Mouse (Mus musculus): ENCODE data around the gene Sdhaf4.
A peak's percentile ranks its signal among the peaks of the same experiment; 100 is the strongest.
"Not testable (repeated sequence)": the region's sequence is repeated elsewhere in the genome, so short reads cannot be mapped to it uniquely, and the experiment has no call there.

Gene Sdhaf4

DNA sequence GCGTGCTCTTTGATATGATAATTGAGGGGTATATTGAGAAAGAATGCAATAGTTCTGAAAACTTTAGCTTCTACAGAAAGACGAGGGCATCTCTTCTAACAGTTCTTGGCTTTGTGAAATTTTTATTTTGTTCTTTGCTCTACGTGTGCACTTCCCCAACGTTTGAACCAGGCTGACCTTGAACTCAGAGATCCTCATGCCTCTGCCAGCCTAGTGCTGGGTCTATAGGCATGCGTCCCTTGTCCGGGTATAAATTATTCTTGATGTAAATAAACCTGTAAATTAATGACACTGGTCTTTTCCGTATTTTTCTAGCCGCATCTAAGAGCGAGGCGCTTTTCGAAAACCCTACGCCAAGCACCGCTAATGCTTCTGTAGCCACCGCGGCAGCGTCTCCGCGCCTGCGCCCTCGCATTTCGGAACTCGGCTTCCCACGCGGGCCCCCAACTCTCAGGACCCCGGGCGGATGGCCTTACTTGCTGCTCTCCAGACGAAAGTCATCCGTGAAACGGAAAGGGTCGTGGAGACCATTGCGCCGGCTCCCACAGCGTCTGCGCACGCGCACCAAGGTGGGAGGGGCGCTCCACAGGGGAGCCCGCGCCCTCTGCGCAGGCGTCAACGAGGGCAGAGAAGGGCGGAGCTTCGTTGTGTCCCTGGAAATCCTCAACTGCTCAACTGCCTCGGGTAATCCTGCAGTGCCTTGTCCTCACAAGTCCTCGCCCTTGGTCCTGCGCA is at the start of gene Sdhaf4:
TSS of gene Sdhaf4 (minus strand) at position 587 of the 735 bp plus-strand sequence.
- peak; percentile 92 for DNase-seq

DNA sequence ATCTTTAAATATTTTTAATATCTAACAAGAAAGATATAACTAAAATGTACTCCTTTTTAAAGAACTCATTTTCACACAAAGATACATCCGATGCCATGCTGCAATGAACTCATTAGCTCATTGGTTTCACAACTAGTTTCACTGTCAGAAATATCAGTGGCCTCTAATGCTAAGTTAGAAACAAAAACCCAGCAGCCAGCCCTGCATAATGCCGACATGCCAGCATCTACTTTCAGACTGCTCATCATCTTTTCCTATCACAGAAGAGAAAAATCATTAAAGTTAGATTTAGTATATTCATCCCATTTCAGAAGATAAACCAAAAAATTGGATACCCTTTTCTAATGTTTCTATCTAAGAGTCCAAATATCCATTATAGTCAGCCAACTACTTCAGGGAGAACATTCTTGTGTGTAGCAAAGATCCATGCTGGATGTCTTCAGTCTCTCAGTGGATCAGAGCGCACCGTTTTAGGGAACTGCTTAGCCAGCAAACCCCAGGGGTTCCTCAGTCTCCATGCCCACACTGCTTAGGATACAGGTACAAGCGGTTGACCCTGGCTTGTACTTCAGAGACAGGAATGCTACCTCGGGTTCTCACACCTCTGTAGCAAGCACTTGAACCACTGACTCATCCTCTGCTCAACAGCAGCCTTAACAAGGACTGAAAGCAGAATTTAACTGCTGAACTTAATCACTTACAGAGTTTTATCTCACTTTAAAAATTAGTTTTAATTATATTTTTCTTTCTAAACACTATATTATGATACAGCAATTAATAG is 41.5 kb upstream of the Sdhaf4 start:
- DNase-seq = peak; percentile 10

DNA sequence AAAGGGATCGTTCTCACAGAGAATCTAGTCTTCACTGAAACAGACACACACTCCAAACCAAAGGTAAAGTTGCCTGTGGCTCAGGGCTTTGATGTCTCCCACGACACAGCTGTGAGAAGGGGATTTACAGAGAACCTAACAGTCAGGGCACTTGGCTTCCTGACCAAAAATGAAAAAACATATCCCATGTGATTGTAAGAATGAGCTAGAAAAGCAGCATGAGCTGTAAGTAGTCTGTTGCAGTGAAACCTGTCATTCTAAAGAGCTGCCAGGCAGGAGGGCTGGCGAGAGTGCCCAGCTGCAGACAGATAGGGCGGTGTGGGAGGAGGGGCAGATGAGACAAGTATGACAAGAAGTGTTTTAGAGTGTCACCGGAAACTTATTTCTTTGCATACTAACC is 40.2 kb upstream of the Sdhaf4 start:
- no peak for DNase-seq

DNA sequence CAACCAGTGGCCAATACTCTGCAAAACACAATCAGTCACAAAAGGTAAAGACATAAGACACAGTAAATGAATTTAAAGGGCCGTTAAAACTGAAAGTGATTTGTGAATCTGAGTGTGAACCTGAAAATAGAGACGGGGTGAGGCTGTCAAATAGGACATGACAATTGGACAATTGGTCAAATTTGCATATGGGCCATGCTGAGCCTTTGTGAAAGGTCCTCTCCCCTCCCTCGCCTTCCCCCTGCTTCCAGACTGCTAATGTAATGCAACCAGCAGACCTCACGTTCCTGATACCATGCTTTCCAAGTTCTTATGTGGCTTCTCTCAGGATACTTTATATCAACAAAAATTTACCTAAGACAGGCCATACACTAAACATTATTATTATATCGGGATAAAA is 37.6 kb upstream of the Sdhaf4 start:
- no peak for DNase-seq

DNA sequence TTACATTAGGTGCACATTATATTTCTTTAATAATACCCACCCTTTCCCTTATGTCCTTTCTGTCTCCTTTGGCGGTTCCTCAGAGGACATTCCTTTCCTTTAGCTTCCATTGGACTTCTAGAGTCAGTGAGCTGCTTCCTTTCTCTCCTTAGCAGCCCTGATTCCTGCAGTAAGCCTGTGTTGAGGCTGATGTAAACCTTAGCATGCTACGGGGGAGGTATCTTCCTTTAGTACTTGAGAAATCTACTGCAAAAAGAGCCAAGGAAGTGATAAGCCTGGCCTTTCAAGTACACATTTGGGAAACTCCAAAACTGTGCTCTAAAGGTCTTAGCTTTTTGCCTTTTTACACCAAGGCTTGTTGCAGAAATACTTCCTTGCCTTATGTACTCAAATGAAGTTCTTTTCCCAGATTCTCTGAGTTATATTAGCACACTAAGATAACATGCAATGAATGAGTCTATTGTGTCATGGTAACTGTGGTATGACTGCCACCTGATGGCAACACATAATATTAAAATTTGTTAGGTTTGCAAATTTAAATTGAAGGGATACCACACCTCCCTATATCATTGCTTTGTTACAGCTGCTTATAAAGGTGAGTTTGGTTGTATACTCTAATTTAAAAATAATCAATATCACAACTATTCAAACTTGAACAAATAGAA is 28.4 kb upstream of the Sdhaf4 start:
- peak; percentile 21 for DNase-seq

DNA sequence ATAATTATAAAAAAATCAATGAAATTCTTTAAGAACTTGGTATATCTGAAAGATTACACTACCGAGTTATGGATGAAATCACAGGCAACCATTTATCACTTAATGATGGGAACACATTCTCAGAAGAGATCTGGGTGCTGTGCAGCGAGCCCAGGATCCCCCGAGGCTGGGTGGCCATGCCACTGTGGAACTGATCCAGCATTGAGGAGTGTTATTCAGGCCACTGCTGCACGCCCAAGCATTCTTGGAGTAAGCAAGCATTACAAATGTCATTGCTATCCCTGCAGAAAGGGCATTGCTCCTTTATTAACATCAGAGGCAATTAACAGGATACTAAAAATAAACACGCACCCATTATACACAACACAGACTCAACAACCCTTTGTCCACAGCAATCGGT is 5.4 kb upstream of the Sdhaf4 start:
- no peak for DNase-seq

DNA sequence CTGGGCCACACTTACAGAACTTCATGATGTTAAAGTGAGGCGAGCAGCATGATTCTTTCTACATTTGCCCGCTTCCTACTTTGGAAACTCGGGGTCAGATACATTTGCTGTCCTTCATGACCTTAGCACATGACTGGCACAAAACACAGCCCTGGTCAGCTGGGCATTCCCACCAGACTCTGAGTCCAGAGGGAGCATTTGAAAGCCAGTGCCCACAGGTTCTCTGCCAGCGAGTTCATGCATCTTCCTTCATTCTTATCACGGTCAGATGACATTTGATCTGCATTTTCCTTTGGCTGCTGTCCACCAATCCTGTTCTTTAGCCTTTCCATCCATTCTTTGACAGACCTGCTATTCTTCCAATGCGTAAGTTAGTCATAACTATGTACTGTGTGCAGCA is 4.6 kb upstream of the Sdhaf4 start:
- DNase-seq = no peak

DNA sequence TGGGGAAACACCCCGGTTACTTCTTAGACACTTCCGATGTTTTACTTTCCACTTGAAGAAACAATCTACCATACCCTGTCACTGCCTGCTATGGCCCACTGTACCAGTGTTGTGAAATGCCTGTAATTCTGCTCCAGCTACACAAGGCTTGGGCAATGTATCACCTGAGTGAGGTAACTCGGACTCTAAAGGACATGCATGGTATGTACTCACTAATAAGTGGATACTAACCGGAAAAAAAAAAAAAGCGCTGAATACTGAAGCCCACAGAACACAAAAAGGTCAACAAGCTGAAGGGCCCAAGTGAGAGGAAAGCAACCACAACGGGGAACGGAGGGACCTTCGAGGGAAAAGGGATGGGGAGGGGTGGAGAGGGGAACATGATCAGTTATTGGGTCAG is 2.2 kb upstream of the Sdhaf4 start:
- no peak for DNase-seq

DNA sequence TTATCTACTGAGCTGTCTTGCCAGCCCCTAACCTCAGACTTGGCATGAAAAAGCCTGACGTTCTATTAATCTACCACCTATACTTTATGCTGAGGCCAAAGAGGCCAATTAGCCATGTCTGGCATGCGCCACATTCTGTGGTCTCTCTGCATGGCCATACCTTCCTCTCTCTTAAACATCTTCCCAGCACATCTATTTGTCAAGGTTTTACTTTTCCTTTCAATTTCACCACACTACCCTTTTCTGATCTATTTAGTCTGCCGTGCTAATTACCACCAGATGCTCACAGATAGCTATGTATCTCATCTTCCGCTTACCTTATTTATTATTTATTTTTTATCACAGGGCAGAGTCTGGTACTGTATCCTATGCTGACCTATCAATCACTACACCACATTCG is 6.1 kb downstream of the Sdhaf4 start:
- no peak for DNase-seq

DNA sequence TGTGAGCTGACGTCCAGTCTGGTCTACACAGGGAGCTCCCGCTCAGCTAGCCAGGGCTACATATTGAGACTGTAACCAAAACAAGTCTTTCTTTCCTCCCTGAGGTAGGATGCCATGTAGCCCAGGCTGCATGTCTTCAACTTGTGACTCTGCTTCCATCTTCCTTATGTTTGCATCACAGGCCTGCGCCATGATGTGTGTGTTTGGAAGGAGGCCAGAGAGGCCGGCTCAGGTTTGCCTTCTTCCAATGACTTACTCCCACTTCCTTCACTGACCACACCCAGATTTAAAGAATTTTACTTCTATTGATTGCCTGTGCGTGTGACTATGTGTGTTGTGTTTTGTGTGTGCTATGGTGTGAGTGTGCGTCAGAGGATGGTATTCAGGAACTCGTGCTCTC is 6.6 kb downstream of the Sdhaf4 start:
- no peak for DNase-seq

DNA sequence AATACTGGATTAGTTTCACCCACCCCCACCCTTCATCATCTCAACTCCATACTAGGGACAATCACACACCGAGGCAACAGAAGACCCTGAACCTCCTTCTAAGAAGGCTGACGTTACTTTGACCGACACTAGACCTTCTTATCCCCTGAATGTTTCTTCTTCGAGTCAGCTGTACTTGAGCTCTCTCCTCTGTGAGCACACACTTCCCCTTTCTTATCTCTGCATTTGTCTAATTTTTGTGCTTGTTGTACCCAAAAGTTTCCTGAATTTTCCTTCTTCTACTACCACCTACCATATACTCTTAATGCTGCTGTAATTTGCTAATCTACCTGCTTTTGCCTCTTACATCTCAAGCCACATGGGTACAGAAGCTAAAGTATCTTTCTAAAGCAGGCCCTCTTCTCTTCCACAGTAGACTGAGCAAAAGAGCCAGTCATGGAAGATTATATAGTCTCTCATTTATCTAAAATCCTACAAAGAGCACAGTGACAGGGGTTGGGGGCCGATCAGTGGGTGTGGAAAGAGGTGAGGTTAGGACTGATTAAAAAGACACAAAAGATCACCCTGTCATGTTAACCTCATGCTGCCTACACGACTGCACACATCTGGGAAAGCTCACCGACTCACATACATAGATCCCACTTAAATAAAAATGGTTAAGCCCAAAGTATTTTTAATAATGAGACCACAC is 7.2 kb downstream of the Sdhaf4 start:
- no peak for DNase-seq

DNA sequence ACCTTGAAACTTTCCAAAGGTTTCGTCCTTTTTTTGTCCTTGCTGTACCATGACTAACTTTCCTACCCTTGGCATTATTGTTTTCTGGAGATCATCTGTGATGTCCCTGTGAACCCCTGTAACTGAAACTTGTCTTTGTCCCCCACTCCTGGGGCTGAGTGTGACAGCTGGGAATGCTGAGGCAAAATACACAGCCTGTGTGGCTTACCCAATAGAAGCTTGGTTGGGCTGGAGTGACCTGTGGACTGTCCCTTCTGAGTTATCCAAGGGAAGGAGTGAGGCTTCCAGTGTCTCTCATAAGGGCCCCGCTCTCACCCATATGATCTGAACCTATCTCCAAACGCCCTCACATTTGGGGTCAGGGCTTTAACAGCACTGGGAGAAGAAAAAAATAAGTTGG is 8.0 kb downstream of the Sdhaf4 start:
- no peak for DNase-seq

DNA sequence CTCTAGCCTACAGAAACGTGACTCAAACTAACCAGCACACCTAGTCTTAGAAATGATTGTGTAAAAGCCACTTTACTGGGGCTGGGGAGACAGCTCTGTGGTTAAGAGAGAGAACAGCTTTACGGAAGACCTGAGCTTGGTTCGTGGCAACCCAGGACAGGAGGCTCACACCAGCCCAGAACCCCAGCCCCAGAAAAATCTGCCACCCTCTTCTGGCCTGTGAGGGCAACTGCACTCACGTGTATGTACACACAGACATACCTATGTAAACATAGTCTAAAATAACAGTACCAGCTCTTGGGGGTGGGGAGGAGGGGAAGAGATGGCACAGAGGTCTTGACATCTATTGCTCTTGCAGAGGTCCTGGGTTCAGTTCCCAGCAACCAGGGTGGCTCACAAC is 10.0 kb downstream of the Sdhaf4 start:
- DNase-seq = no peak

DNA sequence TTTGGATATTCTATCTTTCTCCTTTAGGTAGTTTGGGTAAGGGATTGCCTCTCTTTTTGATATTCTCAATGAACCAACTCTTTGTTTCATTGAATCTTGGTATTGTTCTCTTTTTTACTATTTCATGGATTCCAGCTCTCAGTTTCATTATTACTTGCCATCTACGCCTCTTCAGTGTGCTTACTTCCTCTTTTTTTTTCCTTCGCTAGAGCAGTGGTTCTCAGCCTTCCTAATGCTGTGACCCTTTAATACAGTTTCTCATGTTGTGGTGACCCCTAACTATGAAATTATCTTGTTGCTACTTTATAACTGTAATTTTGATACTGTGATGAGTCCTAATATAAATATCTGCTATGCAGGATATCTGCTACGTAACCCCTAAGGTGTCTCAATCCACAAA is 22.3 kb downstream of the Sdhaf4 start:
- no peak for DNase-seq

DNA sequence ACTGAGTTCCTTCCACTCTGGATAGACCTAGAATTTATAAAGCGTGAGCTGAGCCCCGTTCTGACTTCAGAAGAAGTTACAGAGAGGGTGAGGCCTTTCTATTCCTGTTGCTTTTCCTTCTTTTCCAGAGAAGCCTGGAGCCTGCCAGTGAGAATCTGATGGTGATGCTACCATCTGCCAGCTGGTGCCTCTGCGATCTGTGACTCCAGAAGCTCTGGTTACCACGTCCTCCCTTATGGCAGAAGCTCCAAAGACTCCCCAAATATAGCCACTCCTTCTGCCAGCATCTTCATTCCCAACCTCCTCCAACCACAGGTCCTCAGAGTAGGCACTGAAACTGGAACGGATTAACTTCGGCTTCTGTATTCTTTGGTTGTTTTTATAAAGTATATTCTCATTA is 27.2 kb downstream of the Sdhaf4 start:
- no peak for DNase-seq

DNA sequence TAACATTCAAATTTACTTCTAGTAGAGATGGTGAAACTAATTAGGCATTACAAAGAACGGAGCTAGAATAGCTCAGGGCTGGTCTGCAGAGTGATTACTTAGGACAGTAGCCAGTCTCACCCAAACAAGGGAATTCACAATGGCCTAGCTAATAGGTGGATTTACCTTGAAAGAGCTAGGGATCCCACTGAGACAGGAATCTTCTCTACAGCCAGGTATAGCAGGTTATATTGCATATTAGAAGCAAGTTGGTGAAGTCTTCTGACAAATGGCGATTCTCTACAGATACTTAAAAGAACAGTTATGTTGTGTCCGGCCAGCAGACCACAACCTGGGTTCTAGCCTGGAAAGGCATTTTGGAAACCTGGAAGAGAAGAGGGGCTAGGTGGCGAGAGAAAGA is 34.3 kb downstream of the Sdhaf4 start:
- not testable (repeated sequence) for DNase-seq

DNA sequence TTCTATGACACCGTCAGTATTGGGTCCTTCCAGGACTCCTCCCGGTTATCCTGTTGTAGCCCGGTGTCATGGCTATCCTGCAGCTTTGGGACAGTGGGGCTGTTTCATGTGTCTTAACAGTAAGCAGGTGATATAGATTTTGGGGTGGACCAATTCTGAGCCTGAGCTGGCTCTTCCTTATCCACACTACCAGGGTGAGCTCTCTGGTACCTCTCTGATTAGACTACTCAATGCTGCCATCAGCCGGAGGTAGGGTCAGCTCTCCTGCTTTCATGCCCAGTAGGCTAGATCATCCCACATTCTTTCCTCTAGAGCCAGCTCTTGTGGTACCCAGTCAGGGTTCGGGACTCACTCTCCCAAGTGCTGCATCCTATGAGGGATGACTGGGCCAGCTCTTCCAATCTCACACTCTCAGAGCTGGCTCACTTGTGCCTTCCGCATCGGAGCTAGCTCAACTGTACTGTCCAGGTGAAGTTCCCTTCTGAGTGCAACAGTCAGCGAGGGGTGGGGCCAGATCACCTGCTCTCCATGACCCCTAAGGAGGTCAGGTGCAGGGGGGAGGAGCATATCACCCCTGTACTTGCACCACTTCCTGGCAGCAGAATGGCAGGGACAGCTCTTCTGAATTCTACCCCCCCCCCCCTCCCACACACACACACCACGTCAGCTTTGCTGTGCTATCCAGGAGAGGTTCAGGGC is 37.3 kb downstream of the Sdhaf4 start:
- no peak for DNase-seq

DNA sequence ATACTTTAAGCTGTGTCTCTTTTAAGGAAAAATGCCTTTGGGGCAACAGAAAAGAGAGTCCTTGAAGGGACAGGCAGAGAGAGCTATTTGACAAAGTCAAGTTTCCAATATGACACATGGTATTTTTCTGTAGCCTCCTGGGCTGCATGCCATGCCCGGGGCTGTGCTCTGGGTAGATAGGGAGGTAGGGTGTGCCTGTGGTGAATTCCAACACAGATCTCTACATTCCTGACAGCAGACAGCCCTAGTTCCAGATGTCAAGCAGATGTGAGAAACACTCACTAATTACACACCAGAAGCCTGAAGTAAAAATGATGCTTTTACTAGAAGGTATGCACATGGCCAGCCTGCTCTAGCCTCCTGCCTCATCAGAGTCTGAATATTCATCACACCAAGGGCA is 39.2 kb downstream of the Sdhaf4 start:
- no peak for DNase-seq

DNA sequence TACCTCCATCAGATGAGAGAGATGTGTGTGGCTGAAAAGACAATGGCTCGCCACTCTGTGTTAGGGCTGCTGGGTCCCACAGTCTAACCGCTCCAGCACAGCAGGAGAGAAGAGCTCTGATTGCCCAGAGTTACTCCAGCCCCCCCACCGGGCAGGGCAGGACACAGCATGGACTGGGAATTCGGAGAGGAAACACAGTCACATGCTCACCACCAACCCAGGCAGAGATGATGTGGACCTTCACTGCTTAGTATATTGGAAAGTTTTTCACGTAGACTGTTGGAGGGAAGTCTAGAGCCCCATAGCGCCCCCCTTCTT is 46.1 kb downstream of the Sdhaf4 start:
- DNase-seq = no peak

DNA sequence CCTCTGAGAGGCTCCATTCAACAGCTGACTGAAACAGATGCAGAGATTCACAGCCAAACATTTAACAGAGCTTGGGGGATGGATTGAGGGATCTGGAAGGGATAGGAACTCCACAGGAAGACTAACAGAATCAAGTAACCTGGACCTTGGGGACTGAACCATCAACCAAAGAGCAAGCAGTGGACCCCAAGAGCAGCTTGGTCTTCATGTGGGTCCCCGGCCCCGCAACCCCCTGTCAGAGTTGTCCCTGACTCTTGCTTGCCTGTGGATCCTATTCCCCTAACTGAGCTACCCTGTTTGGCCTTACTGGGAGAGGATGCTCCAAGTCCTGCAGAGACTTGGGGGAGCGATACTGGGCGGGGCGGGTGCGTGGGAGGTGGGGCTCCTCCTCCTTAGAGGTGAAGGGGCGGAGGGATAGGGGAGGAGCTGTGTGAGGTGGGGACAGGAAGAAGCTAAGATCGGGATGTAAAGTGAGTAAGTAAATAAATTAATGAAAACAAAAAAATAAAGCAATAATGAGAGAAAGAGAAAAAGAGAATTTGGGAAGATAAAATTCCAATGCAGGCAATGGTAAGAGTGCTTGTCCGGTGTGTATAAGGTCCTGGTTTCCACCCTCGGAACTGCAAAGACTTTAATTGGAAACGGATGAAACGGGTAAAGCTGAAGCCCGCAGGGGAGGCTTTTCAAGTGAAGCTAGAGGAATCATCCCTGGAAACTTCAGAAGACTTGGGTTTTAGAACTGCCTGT is 46.6 kb downstream of the Sdhaf4 start:
- no peak for DNase-seq

DNA sequence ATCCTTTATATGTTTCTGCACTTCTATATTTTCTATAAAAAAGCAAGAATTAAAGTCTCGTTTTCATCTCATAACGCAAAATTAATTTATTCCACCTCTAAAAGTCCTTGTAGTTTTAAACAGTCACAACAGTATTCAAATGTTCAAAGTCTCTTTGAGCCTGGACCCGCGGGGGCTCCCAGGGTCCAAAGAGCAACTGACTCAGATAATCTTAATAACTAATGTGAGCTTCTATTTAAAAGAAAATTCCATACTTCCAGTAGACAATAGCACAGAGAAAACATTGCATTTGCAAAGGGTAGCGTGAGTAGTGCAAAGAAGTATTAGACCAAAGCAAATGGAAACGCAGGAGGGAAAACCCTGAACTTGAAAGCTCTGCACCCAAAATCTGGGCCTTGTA is 47.4 kb downstream of the Sdhaf4 start:
- no peak for DNase-seq

DNA sequence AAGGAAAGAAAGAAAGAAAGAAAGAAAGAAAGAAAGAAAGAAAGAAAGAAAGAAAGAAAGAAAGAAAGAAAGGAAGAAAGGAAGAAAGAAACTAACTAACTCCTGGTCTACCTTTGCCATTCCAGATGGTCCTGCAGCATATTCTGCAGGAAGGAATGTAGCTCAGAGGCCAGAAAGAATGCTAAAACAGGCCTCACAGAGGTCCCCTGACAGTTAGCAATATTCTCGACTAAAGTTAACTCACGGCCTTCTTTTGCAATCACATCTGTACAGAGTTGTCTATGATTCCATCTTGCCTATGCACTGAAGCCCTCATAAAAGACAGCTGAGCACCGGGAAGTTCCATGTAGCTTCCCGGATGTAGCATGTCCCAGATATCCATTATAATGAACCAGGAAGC is 49.9 kb downstream of the Sdhaf4 start:
- no peak for DNase-seq
